Mouse (Mus musculus): ENCODE results near the gene Unc13c. TPM values are rescaled to one million over a fixed set of nuclear protein-coding genes. Genes with fewer than 3 reads are reported as not detected.

The Unc13c gene
- polyA plus RNA-seq, 1 experiment from 2014 or later, result 0.43 TPM

- H3K4me2 ChIP-seq (replicated peaks), result no peak overlapping the region
- H3K27me3 ChIP-seq, result no peaks in the 10 kb centered on the region
- no peak overlapping the region for H3K27ac ChIP-seq (replicated peaks)
- no peaks in the 10 kb centered on the region for H3K9me3 ChIP-seq (replicated peaks)
- no peak overlapping the region for H3K4me3 ChIP-seq (replicated peaks)
- no peaks in the 10 kb centered on the region for H3K4me1 ChIP-seq
- WGBS, result 51% methylated on average over 4 of the region's 4 CpGs
- ATAC-seq (ENCODE audit: insufficient number of reproducible peaks, low FRiP score, low TSS enrichment, low read depth), result no peak
- no peaks in the 10 kb centered on the region for H3K36me3 ChIP-seq
- H3K9ac ChIP-seq, result no peak overlapping the region
These were observed 17.2 kb downstream of the Unc13c start for GRCm38 (mm10) chr9:73951586-73951985.

- H3K9ac ChIP-seq, result no peak overlapping the region
- no peak overlapping the region for H3K4me3 ChIP-seq (replicated peaks)
- no peaks in the 10 kb centered on the region for H3K9me3 ChIP-seq (replicated peaks)
- H3K27ac ChIP-seq (replicated peaks), result no peak overlapping the region
- no peaks in the 10 kb centered on the region for H3K4me1 ChIP-seq
- H3K36me3 ChIP-seq, result no peaks in the 10 kb centered on the region
- ATAC-seq (ENCODE audit: insufficient number of reproducible peaks, low FRiP score, low TSS enrichment, low read depth), result no peak
- H3K4me2 ChIP-seq (replicated peaks), result no peak overlapping the region
- 50% methylated on average over 4 of the region's 4 CpGs for WGBS
- H3K27me3 ChIP-seq, result no peaks in the 10 kb centered on the region
These were observed 33.9 kb downstream of the Unc13c start for GRCm38 (mm10) chr9:73934844-73935243.

GRCm38 (mm10) chr9:73931988-73932387, 36.8 kb downstream of the Unc13c start:
- H3K36me3 ChIP-seq, result no peaks in the 10 kb centered on the region
- H3K27ac ChIP-seq (replicated peaks), result no peak overlapping the region
- no peaks in the 10 kb centered on the region for H3K9me3 ChIP-seq (replicated peaks)
- H3K4me1 ChIP-seq, result no peaks in the 10 kb centered on the region
- no peak for ATAC-seq (ENCODE audit: insufficient number of reproducible peaks, low FRiP score, low TSS enrichment, low read depth)
- WGBS, result 91% methylated on average over 9 of the region's 9 CpGs
- no peak overlapping the region for H3K4me2 ChIP-seq (replicated peaks)
- H3K9ac ChIP-seq, result no peak overlapping the region
- no peak overlapping the region for H3K4me3 ChIP-seq (replicated peaks)
- H3K27me3 ChIP-seq, result no peaks in the 10 kb centered on the region

GRCm38 (mm10) chr9:73927276-73927675, 41.5 kb downstream of the Unc13c start:
- Histone ChIP-seq H3K9me3 (replicated peaks) (no peaks in the 10 kb centered on the region), H3K9ac (no peak overlapping the region), H3K27me3 (no peaks in the 10 kb centered on the region), H3K4me3 (replicated peaks) (no peak overlapping the region), H3K4me2 (replicated peaks) (no peak overlapping the region), H3K27ac (replicated peaks) (no peak overlapping the region), H3K36me3 (no peaks in the 10 kb centered on the region), H3K4me1 (no peaks in the 10 kb centered on the region)
- no peak for ATAC-seq (ENCODE audit: insufficient number of reproducible peaks, low FRiP score, low TSS enrichment, low read depth)
- WGBS, result 78% methylated on average over 2 of the region's 2 CpGs

GRCm38 (mm10) chr9:73922449-73923115, 46.2 kb downstream of the Unc13c start:
- Histone ChIP-seq H3K27ac (replicated peaks) (no peak overlapping the region), H3K27me3 (no peaks in the 10 kb centered on the region), H3K9me3 (replicated peaks) (no peaks in the 10 kb centered on the region), H3K4me1 (no peaks in the 10 kb centered on the region), H3K9ac (no peak overlapping the region), H3K4me2 (replicated peaks) (no peak overlapping the region), H3K36me3 (no peaks in the 10 kb centered on the region), H3K4me3 (replicated peaks) (no peak overlapping the region)
- no peak for ATAC-seq (ENCODE audit: insufficient number of reproducible peaks, low FRiP score, low TSS enrichment, low read depth)
- WGBS, result 75% methylated on average over 11 of the region's 11 CpGs

- H3K27ac ChIP-seq (replicated peaks), result no peak overlapping the region
- no peaks in the 10 kb centered on the region for H3K27me3 ChIP-seq
- H3K4me1 ChIP-seq, result no peaks in the 10 kb centered on the region
- 49% methylated on average over 4 of the region's 4 CpGs for WGBS
- H3K9me3 ChIP-seq (replicated peaks), result no peaks in the 10 kb centered on the region
- no peak overlapping the region for H3K4me3 ChIP-seq (replicated peaks)
- no peaks in the 10 kb centered on the region for H3K36me3 ChIP-seq
- H3K4me2 ChIP-seq (replicated peaks), result no peak overlapping the region
- no peak for ATAC-seq (ENCODE audit: insufficient number of reproducible peaks, low FRiP score, low TSS enrichment, low read depth)
- H3K9ac ChIP-seq, result no peak overlapping the region
These were observed 62.8 kb downstream of the Unc13c start for GRCm38 (mm10) chr9:73905959-73906358.

GRCm38 (mm10) chr9:73898516-73898915, 70.2 kb downstream of the Unc13c start:
- H3K9me3 ChIP-seq (replicated peaks), result 0 out of 2 replicates have a peak, but pooled peaks cover 4% of the 10 kb centered on the region
- H3K4me3 ChIP-seq (replicated peaks), result no peak overlapping the region
- H3K4me2 ChIP-seq (replicated peaks), result no peak overlapping the region
- no peak overlapping the region for H3K27ac ChIP-seq (replicated peaks)
- H3K36me3 ChIP-seq, result no peaks in the 10 kb centered on the region
- no peak for ATAC-seq (ENCODE audit: insufficient number of reproducible peaks, low FRiP score, low TSS enrichment, low read depth)
- no peaks in the 10 kb centered on the region for H3K4me1 ChIP-seq
- no peak overlapping the region for H3K9ac ChIP-seq
- no peaks in the 10 kb centered on the region for H3K27me3 ChIP-seq
- WGBS, result 86% methylated on average over 3 of the region's 3 CpGs

GRCm38 (mm10) chr9:73896210-73896609, 72.6 kb downstream of the Unc13c start:
- ATAC-seq (ENCODE audit: insufficient number of reproducible peaks, low FRiP score, low TSS enrichment, low read depth), result no peak
- 0 out of 2 replicates have a peak, but pooled peaks cover 4% of the 10 kb centered on the region for H3K9me3 ChIP-seq (replicated peaks)

GRCm38 (mm10) chr9:73883587-73883986, 85.2 kb downstream of the Unc13c start:
- no peak overlapping the region for H3K4me3 ChIP-seq (replicated peaks)
- H3K9me3 ChIP-seq (replicated peaks), result no peaks in the 10 kb centered on the region
- peaks cover 4% of the 10 kb centered on the region; the same call in 1 of the 2 replicates for H3K4me1 ChIP-seq
- H3K4me2 ChIP-seq (replicated peaks), result no peak overlapping the region
- H3K27me3 ChIP-seq, result no peaks in the 10 kb centered on the region
- H3K27ac ChIP-seq (replicated peaks), result no peak overlapping the region
- no peak for ATAC-seq (ENCODE audit: insufficient number of reproducible peaks, low FRiP score, low TSS enrichment, low read depth)
- H3K9ac ChIP-seq, result no peak overlapping the region
- 55% methylated on average over 1 of the region's 1 CpGs for WGBS
- no peaks in the 10 kb centered on the region for H3K36me3 ChIP-seq

More at GRCm38 (mm10) chr9:73896210-73896609, 72.6 kb downstream of the Unc13c start:
- Histone ChIP-seq H3K4me2 (replicated peaks) (no peak overlapping the region), H3K27ac (replicated peaks) (no peak overlapping the region), H3K36me3 (no peaks in the 10 kb centered on the region), H3K27me3 (no peaks in the 10 kb centered on the region), H3K4me3 (replicated peaks) (no peak overlapping the region), H3K4me1 (no peaks in the 10 kb centered on the region), H3K9ac (no peak overlapping the region)
- WGBS, result 39% methylated on average over 3 of the region's 3 CpGs

GRCm38 (mm10) chr9:73883143-73883542, 85.6 kb downstream of the Unc13c start:
- H3K27ac ChIP-seq (replicated peaks), result no peak overlapping the region
- H3K4me1 ChIP-seq, result peaks cover 4% of the 10 kb centered on the region; the same call in 1 of the 2 replicates
- no peaks in the 10 kb centered on the region for H3K9me3 ChIP-seq (replicated peaks)
- no peak overlapping the region for H3K4me2 ChIP-seq (replicated peaks)
- 58% methylated on average over 1 of the region's 1 CpGs for WGBS
- no peak overlapping the region for H3K4me3 ChIP-seq (replicated peaks)
- no peak overlapping the region for H3K9ac ChIP-seq
- no peaks in the 10 kb centered on the region for H3K36me3 ChIP-seq
- ATAC-seq (ENCODE audit: insufficient number of reproducible peaks, low FRiP score, low TSS enrichment, low read depth), result no peak
- no peaks in the 10 kb centered on the region for H3K27me3 ChIP-seq

- Histone ChIP-seq H3K9me3 (replicated peaks) (no peaks in the 10 kb centered on the region), H3K4me2 (replicated peaks) (no peak overlapping the region), H3K9ac (no peak overlapping the region), H3K4me3 (replicated peaks) (no peak overlapping the region), H3K4me1 (peaks cover 4% of the 10 kb centered on the region; the same call in 1 of the 2 replicates), H3K27me3 (no peaks in the 10 kb centered on the region), H3K27ac (replicated peaks) (no peak overlapping the region), H3K36me3 (no peaks in the 10 kb centered on the region)
- WGBS, result 83% methylated on average over 5 of the region's 5 CpGs
- no peak for ATAC-seq (ENCODE audit: insufficient number of reproducible peaks, low FRiP score, low TSS enrichment, low read depth)
These were observed 86.3 kb downstream of the Unc13c start for GRCm38 (mm10) chr9:73882393-73882919.

Data from embryonic facial prominence, embryonic 15.5 days (tissue).